Comparison of ENCODE assay signal across 9 mouse cellular contexts in the genomic region with DNA sequence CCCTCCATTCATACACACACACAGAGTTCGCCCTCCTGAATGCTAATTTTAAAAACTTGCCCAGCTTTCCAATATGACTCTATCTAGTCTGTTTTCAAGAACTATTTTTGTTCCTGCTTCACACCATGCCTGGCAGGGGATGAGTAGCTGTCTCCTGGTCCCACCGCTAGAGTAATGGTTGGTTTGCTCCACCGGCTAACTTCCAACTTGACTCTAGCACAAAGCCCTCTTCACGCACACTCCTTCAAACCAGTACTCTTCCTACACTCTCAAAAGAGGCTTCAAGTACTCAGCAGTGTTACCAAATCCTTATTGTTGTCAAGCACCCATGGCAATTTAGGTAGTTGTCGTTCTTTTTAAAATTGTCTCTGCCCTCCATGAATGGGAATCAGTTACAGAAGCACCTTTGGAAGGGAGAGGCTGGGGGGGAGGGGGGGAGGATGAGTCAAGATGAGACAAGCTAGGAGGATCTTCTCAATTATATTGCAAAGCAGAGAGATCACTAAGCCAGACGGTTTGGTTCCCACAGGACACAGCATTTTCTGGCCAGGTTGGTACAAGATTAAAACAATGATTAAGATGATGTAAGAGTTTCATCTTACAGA. TPM values are rescaled to one million over a fixed set of nuclear protein-coding genes. Genes with fewer than 3 reads are reported as not detected.
DNase-seq lines count a peak whose midpoint lies in the region; ATAC-seq and TF ChIP-seq lines count a peak whose summit lies in the region.
"Had no signal": no experiment of that assay in that cellular context is flagged by ENCODE, and none has a peak within 500 bp of the region (broad histone marks: within the 10 kb centered on the region; RNA-seq: fewer than 3 reads in every experiment).

No protein-coding gene starts in this region.

- H3K4me3 ChIP-seq in left cerebral cortex, adult 2 months = peak overlapping the region; percentile 82
- H3K4me3 ChIP-seq in embryonic facial prominence, embryonic 13.5 days = peak overlapping the region; percentile 14
- H3K4me3 ChIP-seq in intestine, embryonic 16.5 days (ENCODE audit: low read length) = peak overlapping the region; percentile 14; the same call in 1 of the 2 replicates
- H3K4me3 ChIP-seq in midbrain, postnatal 0 days (ENCODE audit: low read depth, low read length) = peak overlapping the region; percentile 90

- H3K27me3 ChIP-seq in embryonic facial prominence, embryonic 13.5 days = peaks cover 46% of the 10 kb centered on the region
- H3K27me3 ChIP-seq in intestine, embryonic 16.5 days (replicated peaks; ENCODE audit: control insufficient read depth, insufficient read depth, low read length) = peaks cover 2% of the 10 kb centered on the region; the same call in 1 of the 2 replicates
- no peaks in the 10 kb centered on the region for H3K27me3 ChIP-seq in midbrain, postnatal 0 days (ENCODE audit: insufficient read depth, low read length)

- peak overlapping the region; percentile 13 for H3K27ac ChIP-seq in left cerebral cortex, adult 2 months
- no peak overlapping the region for H3K27ac ChIP-seq in embryonic facial prominence, embryonic 13.5 days
- H3K27ac ChIP-seq in intestine, embryonic 16.5 days (ENCODE audit: low read length) = no peak overlapping the region
- no peak overlapping the region for H3K27ac ChIP-seq in midbrain, postnatal 0 days (ENCODE audit: low read depth, low read length)

- TF ChIP-seq CTCF in left cerebral cortex, adult 2 months (IDR thresholded peaks at IDR 0.05) = no peak; the same call in 1 of the 2 replicates
- no peak; the same call in 1 of the 2 replicates for TF ChIP-seq CTCF in midbrain, postnatal 0 days (IDR thresholded peaks at IDR 0.05)

- H3K9me3 ChIP-seq in embryonic facial prominence, embryonic 13.5 days = no peaks in the 10 kb centered on the region
- no peaks in the 10 kb centered on the region for H3K9me3 ChIP-seq in intestine, embryonic 16.5 days (ENCODE audit: control insufficient read depth, low read length)
- no peaks in the 10 kb centered on the region for H3K9me3 ChIP-seq in midbrain, postnatal 0 days (ENCODE audit: low read length)

- peak overlapping the region; percentile 99 for H3K4me2 ChIP-seq in embryonic facial prominence, embryonic 13.5 days
- H3K4me2 ChIP-seq in intestine, embryonic 16.5 days (ENCODE audit: low read depth, low read length) = peak overlapping the region; percentile 93
- H3K4me2 ChIP-seq in midbrain, postnatal 0 days (ENCODE audit: low read depth, low read length, poor library complexity, severe bottlenecking) = peak overlapping the region; percentile 91

- DNase-seq in left cerebral cortex, adult 2 months (ENCODE audit: extremely low spot score in 1 of 2, low spot score in 2 of 2) = no peak
- no peak for DNase-seq in left cerebral cortex, adult 11 months (ENCODE audit: low spot score)
- DNase-seq in midbrain, postnatal 0 days (ENCODE audit: low spot score) = peak; percentile 18
- no peak for DNase-seq in layer of hippocampus, postnatal 10 days (ENCODE audit: low spot score in 2 of 2)
- no peak for DNase-seq in cerebellum, adult 9-11 months
- DNase-seq in embryo, embryonic 9.5 days (ENCODE audit: extremely low spot score) = no peak
- DNase-seq: kidney, adult 18-20 months had no signal

- intact Hi-C loops in left cerebral cortex, adult 2 months (cut with DNase I) = loop anchor here (2.0 to 10.0 kb wide), 5 partner anchors 30 to 298 kb away; a partner anchor contains a TSS

- WGBS in embryonic facial prominence, embryonic 13.5 days = 68% methylated on average over 6 of the region's 6 CpGs
- WGBS in intestine, embryonic 16.5 days = 74% methylated on average over 6 of the region's 6 CpGs
- 18% methylated on average over 6 of the region's 6 CpGs for WGBS in midbrain, postnatal 0 days

- H3K36me3 ChIP-seq in embryonic facial prominence, embryonic 13.5 days = no peaks in the 10 kb centered on the region
- no peaks in the 10 kb centered on the region for H3K36me3 ChIP-seq in intestine, embryonic 16.5 days (ENCODE audit: control insufficient read depth, insufficient read depth, low read length)
- H3K36me3 ChIP-seq in midbrain, postnatal 0 days (ENCODE audit: insufficient read depth, low read length) = no peaks in the 10 kb centered on the region

- no peak for ATAC-seq in embryonic facial prominence, embryonic 13.5 days (ENCODE audit: insufficient number of reproducible peaks, insufficient read depth, low FRiP score, low TSS enrichment, low read depth)
- no peak for ATAC-seq in intestine, embryonic 16.5 days
- ATAC-seq in midbrain, postnatal 0 days (ENCODE audit: low FRiP score) = no peak

- no peak overlapping the region for H3K9ac ChIP-seq in embryonic facial prominence, embryonic 13.5 days
- no peak overlapping the region for H3K9ac ChIP-seq in intestine, embryonic 16.5 days (ENCODE audit: low read depth, low read length)
- peak overlapping the region; percentile 57 for H3K9ac ChIP-seq in midbrain, postnatal 0 days (replicated peaks; ENCODE audit: low read length, poor library complexity, severe bottlenecking)

- H3K4me1 ChIP-seq in embryonic facial prominence, embryonic 13.5 days = peaks cover 24% of the 10 kb centered on the region
- H3K4me1 ChIP-seq in intestine, embryonic 16.5 days (ENCODE audit: control insufficient read depth, insufficient read depth, low read length) = peaks cover 23% of the 10 kb centered on the region
- peaks cover 14% of the 10 kb centered on the region for H3K4me1 ChIP-seq in midbrain, postnatal 0 days (ENCODE audit: insufficient read depth, low read length)

RNA-seq across cellular contexts. Expression of a gene that starts 2.6 kb away (rescaled TPM):
- total RNA-seq in left cerebral cortex, adult 2 months (2021) = 10 to 100 TPM; 52.4 to 55.5 TPM
- polyA plus RNA-seq in embryonic facial prominence, embryonic 13.5 days (2015; fragmentation: Nextera tagmentation; extraction: Ambion mirVana) = 3.3 and 3.6 TPM in 2 replicates
- polyA plus RNA-seq in intestine, embryonic 16.5 days (2015; fragmentation: Nextera tagmentation; extraction: Ambion mirVana) = 2.2 and 2.4 TPM in 2 replicates
- 145 TPM in 2 replicates for total RNA-seq in midbrain, postnatal 0 days (2014; rRNA removed)
- 13.2 and 14.9 TPM in 2 replicates for polyA plus RNA-seq in midbrain, postnatal 0 days (2015; fragmentation: Nextera tagmentation; extraction: Ambion mirVana)
- 10 to 100 TPM; 51.4 to 51.8 TPM for total RNA-seq in layer of hippocampus, postnatal 10 days (2021)

Comparison
In these comparisons a context has a peak if more than half of its experiments do, and no peak if none do; other contexts are left out.
1. H3K4me3 ChIP-seq: peak in every context shown above with its lines; median percentile 90 in midbrain, postnatal 0 days; 82 in left cerebral cortex, adult 2 months; 14 in embryonic facial prominence, embryonic 13.5 days; 14 in intestine, embryonic 16.5 days.